7 mouse cellular contexts compared by ENCODE assay signal in the genomic region with DNA sequence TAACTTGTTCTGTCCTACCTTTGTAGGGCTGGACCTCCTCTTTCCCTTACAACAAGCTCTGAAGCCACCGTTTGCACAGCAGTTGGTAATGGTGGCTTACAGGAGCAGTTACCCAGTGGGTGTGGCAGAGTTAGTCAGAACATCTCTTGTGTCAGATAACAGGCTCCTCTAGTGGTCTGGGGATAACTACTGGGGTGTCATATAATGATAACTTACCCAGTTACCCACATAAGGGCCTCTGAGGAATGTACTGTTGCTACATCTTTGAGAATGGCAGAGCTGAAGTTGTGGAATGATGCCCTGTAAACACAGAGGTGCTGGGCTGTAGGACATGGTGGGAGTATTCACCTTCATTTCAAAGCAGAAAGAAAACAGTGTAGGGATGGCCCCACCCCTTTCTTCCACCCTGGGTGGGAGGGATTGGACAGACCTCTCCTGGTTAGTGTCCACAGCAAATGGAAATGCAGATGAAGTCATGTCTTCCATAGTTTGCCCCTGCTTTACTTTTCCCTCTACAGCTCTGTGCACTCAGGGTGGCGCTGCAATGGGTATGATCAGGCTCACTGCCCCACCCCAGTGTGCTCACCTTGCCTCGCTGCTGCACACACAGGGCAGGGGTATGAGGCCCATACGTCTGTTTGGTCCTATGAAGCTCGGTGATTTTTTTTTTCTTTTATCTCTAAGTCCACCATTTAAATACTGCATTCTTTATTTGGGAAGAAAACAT. TPM values are rescaled to one million over a fixed set of nuclear protein-coding genes. Genes with fewer than 3 reads are reported as not detected.
DNase-seq lines count a peak whose midpoint lies in the region; ATAC-seq and TF ChIP-seq lines count a peak whose summit lies in the region.

No protein-coding gene starts in this region.

- peak overlapping the region; percentile 30 for H3K4me3 ChIP-seq in lung, embryonic 14.5 days (ENCODE audit: low read depth, low read length)
- H3K4me3 ChIP-seq in forebrain, embryonic 10.5 days = peak overlapping the region; percentile 50
- H3K4me3 ChIP-seq in limb, embryonic 14.5 days (replicated peaks; ENCODE audit: low read length) = peak overlapping the region; percentile 35
- peak overlapping the region; percentile 31 for H3K4me3 ChIP-seq in stomach, embryonic 14.5 days (ENCODE audit: low read depth, low read length)

- peak; percentile 55; the same call in 1 of the 2 replicates for ATAC-seq in lung, embryonic 14.5 days (ENCODE audit: insufficient read depth)
- peak; percentile 27; the same call in 1 of the 2 replicates for ATAC-seq in limb, embryonic 14.5 days (ENCODE audit: low FRiP score, low read depth)
- ATAC-seq in stomach, embryonic 14.5 days (ENCODE audit: insufficient number of reproducible peaks, insufficient read depth, low FRiP score, low read depth) = peak; percentile 57

- 0 out of 2 replicates have a peak, but pooled peaks have one; percentile 14 for TF ChIP-seq CTCF in lung, embryonic 14.5 days (IDR thresholded peaks at IDR 0.05; ENCODE audit: low read depth)

- H3K4me1 ChIP-seq in lung, embryonic 14.5 days (ENCODE audit: insufficient read depth) = 0 out of 2 replicates have a peak, but pooled peaks cover 6% of the 10 kb centered on the region
- H3K4me1 ChIP-seq in forebrain, embryonic 10.5 days = peaks cover 17% of the 10 kb centered on the region
- peaks cover 12% of the 10 kb centered on the region for H3K4me1 ChIP-seq in limb, embryonic 14.5 days (ENCODE audit: control insufficient read depth, insufficient read depth, low read length)
- peaks cover 9% of the 10 kb centered on the region; the same call in 1 of the 2 replicates for H3K4me1 ChIP-seq in stomach, embryonic 14.5 days (ENCODE audit: control insufficient read depth, insufficient read depth, low read length)

- H3K9ac ChIP-seq in lung, embryonic 14.5 days = peak overlapping the region; percentile 52
- peak overlapping the region; percentile 68 for H3K9ac ChIP-seq in limb, embryonic 14.5 days (ENCODE audit: low read depth, low read length, severe bottlenecking)
- H3K9ac ChIP-seq in stomach, embryonic 14.5 days (replicated peaks; ENCODE audit: low read depth, low read length) = peak overlapping the region; percentile 14; the same call in 1 of the 2 replicates

- no peak for TF ChIP-seq POLR2A in limb, embryonic 14.5 days (IDR thresholded peaks at IDR 0.05; ENCODE audit: borderline replicate concordance, extremely low read depth, insufficient read depth, insufficient read length)

- peak overlapping the region; percentile 83 for H3K27ac ChIP-seq in lung, embryonic 14.5 days (ENCODE audit: low read depth)
- H3K27ac ChIP-seq in forebrain, embryonic 10.5 days = peak overlapping the region; percentile 89
- peak overlapping the region; percentile 87 for H3K27ac ChIP-seq in limb, embryonic 14.5 days (replicated peaks; ENCODE audit: low read depth, low read length)
- peak overlapping the region; percentile 67 for H3K27ac ChIP-seq in stomach, embryonic 14.5 days (ENCODE audit: low read length)

- H3K4me2 ChIP-seq in lung, embryonic 14.5 days = peak overlapping the region; percentile 70
- peak overlapping the region; percentile 60 for H3K4me2 ChIP-seq in limb, embryonic 14.5 days (replicated peaks; ENCODE audit: low read depth, low read length, severe bottlenecking)
- H3K4me2 ChIP-seq in stomach, embryonic 14.5 days (replicated peaks; ENCODE audit: low read depth, low read length) = peak overlapping the region; percentile 61

- no peaks in the 10 kb centered on the region for H3K27me3 ChIP-seq in lung, embryonic 14.5 days (ENCODE audit: insufficient read depth, low read length)
- no peaks in the 10 kb centered on the region for H3K27me3 ChIP-seq in forebrain, embryonic 10.5 days (ENCODE audit: poor library complexity, severe bottlenecking)
- no peaks in the 10 kb centered on the region for H3K27me3 ChIP-seq in limb, embryonic 14.5 days (ENCODE audit: control insufficient read depth, insufficient read depth, low read length)
- no peaks in the 10 kb centered on the region for H3K27me3 ChIP-seq in stomach, embryonic 14.5 days (ENCODE audit: control insufficient read depth, insufficient read depth, low read length)

- peak; percentile 26 for DNase-seq in lung, embryonic 14.5 days
- DNase-seq in lung, postnatal 14 days = no peak
- DNase-seq in forebrain, embryonic 10.5 days (ENCODE audit: extremely low spot score, low spot score) = no peak
- no peak for DNase-seq in limb, embryonic 14.5 days (ENCODE audit: low spot score)
- no peak for DNase-seq in right cerebral cortex, postnatal 10 days (ENCODE audit: low spot score in 2 of 2)
- no peak for DNase-seq in adrenal gland, adult 18-20 months (ENCODE audit: low spot score in 2 of 2)

- WGBS in lung, embryonic 14.5 days = 13% methylated on average over 5 of the region's 5 CpGs
- 14% methylated on average over 5 of the region's 5 CpGs for WGBS in forebrain, embryonic 10.5 days
- WGBS in limb, embryonic 14.5 days = 10% methylated on average over 5 of the region's 5 CpGs
- WGBS in stomach, embryonic 14.5 days = 10% methylated on average over 5 of the region's 5 CpGs

- no peaks in the 10 kb centered on the region for H3K9me3 ChIP-seq in lung, embryonic 14.5 days (ENCODE audit: low read depth, low read length)
- H3K9me3 ChIP-seq in forebrain, embryonic 10.5 days = no peaks in the 10 kb centered on the region
- H3K9me3 ChIP-seq in limb, embryonic 14.5 days (ENCODE audit: control insufficient read depth, low read length) = no peaks in the 10 kb centered on the region
- no peaks in the 10 kb centered on the region for H3K9me3 ChIP-seq in stomach, embryonic 14.5 days (ENCODE audit: control insufficient read depth, low read depth, low read length)

- peaks cover 11% of the 10 kb centered on the region for H3K36me3 ChIP-seq in lung, embryonic 14.5 days (ENCODE audit: insufficient read depth)
- H3K36me3 ChIP-seq in forebrain, embryonic 10.5 days (replicated peaks) = peaks cover 25% of the 10 kb centered on the region
- no peaks in the 10 kb centered on the region for H3K36me3 ChIP-seq in limb, embryonic 14.5 days (ENCODE audit: control insufficient read depth, insufficient read depth, low read length)
- 0 out of 2 replicates have a peak, but pooled peaks cover 2% of the 10 kb centered on the region for H3K36me3 ChIP-seq in stomach, embryonic 14.5 days (ENCODE audit: control insufficient read depth, insufficient read depth, low read length)

RNA-seq across cellular contexts. Expression of gene Slc26a1, which starts 1.6 kb away (rescaled TPM):
- 0.60 and 0.70 TPM in 2 replicates for polyA plus RNA-seq in lung, embryonic 14.5 days (2014; fragmentation: Nextera tagmentation; extraction: Ambion mirVana)
- 0.77 and 1.0 TPM in 2 replicates for polyA plus RNA-seq in forebrain, embryonic 10.5 days (2016; fragmentation: Nextera tagmentation; extraction: Ambion mirVana)
- 1.3 and 2.6 TPM in 2 replicates for polyA plus RNA-seq in limb, embryonic 14.5 days (2012; rRNA removed)
- polyA plus RNA-seq in limb, embryonic 14.5 days (2014; fragmentation: Nextera tagmentation; extraction: Ambion mirVana) = 1.1 and 1.4 TPM in 2 replicates
- polyA plus RNA-seq in stomach, embryonic 14.5 days (2014; fragmentation: Nextera tagmentation; extraction: Ambion mirVana) = 1.1 and 1.9 TPM in 2 replicates
- total RNA-seq in adrenal gland, adult 18-20 months (2021) = under 1 TPM; 0.06 to 0.23 TPM

RNA-seq across cellular contexts. Expression of gene Dgkq, which starts 7.5 kb away (rescaled TPM):
- 8.7 and 12.1 TPM in 2 replicates for polyA plus RNA-seq in lung, embryonic 14.5 days (2014; fragmentation: Nextera tagmentation; extraction: Ambion mirVana)
- 11.3 and 13.3 TPM in 2 replicates for polyA plus RNA-seq in forebrain, embryonic 10.5 days (2016; fragmentation: Nextera tagmentation; extraction: Ambion mirVana)
- polyA plus RNA-seq in limb, embryonic 14.5 days (2012; rRNA removed) = 35.3 and 40.5 TPM in 2 replicates
- polyA plus RNA-seq in limb, embryonic 14.5 days (2014; fragmentation: Nextera tagmentation; extraction: Ambion mirVana) = 12.5 and 13.3 TPM in 2 replicates
- 9.1 and 11.6 TPM in 2 replicates for polyA plus RNA-seq in stomach, embryonic 14.5 days (2014; fragmentation: Nextera tagmentation; extraction: Ambion mirVana)
- 10 to 100 TPM; 19.9 to 21.3 TPM for total RNA-seq in adrenal gland, adult 18-20 months (2021)

RNA-seq across cellular contexts. Expression of gene Fgfrl1, which starts 15.2 kb away (rescaled TPM):
- polyA plus RNA-seq in lung, embryonic 14.5 days (2014; fragmentation: Nextera tagmentation; extraction: Ambion mirVana) = 40.1 and 47.5 TPM in 2 replicates
- polyA plus RNA-seq in forebrain, embryonic 10.5 days (2016; fragmentation: Nextera tagmentation; extraction: Ambion mirVana) = 10.4 and 12.3 TPM in 2 replicates
- polyA plus RNA-seq in limb, embryonic 14.5 days (2012; rRNA removed) = 119 and 158 TPM in 2 replicates
- polyA plus RNA-seq in limb, embryonic 14.5 days (2014; fragmentation: Nextera tagmentation; extraction: Ambion mirVana) = 46.5 and 51.8 TPM in 2 replicates
- 13.0 and 17.1 TPM in 2 replicates for polyA plus RNA-seq in stomach, embryonic 14.5 days (2014; fragmentation: Nextera tagmentation; extraction: Ambion mirVana)
- 10 to 100 TPM; 30.3 to 68.9 TPM for total RNA-seq in adrenal gland, adult 18-20 months (2021)

RNA-seq across cellular contexts. Expression of gene Idua, which starts 16.8 kb away (rescaled TPM):
- polyA plus RNA-seq in lung, embryonic 14.5 days (2014; fragmentation: Nextera tagmentation; extraction: Ambion mirVana) = 11.8 and 12.3 TPM in 2 replicates
- 10.2 and 11.0 TPM in 2 replicates for polyA plus RNA-seq in forebrain, embryonic 10.5 days (2016; fragmentation: Nextera tagmentation; extraction: Ambion mirVana)
- polyA plus RNA-seq in limb, embryonic 14.5 days (2012; rRNA removed) = 21.4 and 26.8 TPM in 2 replicates
- 15.6 and 17.1 TPM in 2 replicates for polyA plus RNA-seq in limb, embryonic 14.5 days (2014; fragmentation: Nextera tagmentation; extraction: Ambion mirVana)
- 13.4 and 18.0 TPM in 2 replicates for polyA plus RNA-seq in stomach, embryonic 14.5 days (2014; fragmentation: Nextera tagmentation; extraction: Ambion mirVana)
- 10 to 100 TPM; 14.3 to 14.8 TPM for total RNA-seq in adrenal gland, adult 18-20 months (2021)

RNA-seq across cellular contexts. Expression of gene Tmem175, which starts 47.4 kb away (rescaled TPM):
- 26.4 and 29.0 TPM in 2 replicates for polyA plus RNA-seq in lung, embryonic 14.5 days (2014; fragmentation: Nextera tagmentation; extraction: Ambion mirVana)
- polyA plus RNA-seq in forebrain, embryonic 10.5 days (2016; fragmentation: Nextera tagmentation; extraction: Ambion mirVana) = 17.6 TPM in 2 replicates
- polyA plus RNA-seq in limb, embryonic 14.5 days (2012; rRNA removed) = 41.8 and 63.3 TPM in 2 replicates
- 32.8 and 35.5 TPM in 2 replicates for polyA plus RNA-seq in limb, embryonic 14.5 days (2014; fragmentation: Nextera tagmentation; extraction: Ambion mirVana)
- polyA plus RNA-seq in stomach, embryonic 14.5 days (2014; fragmentation: Nextera tagmentation; extraction: Ambion mirVana) = 34.3 and 35.2 TPM in 2 replicates
- 10 to 100 TPM; 17.2 to 25.4 TPM for total RNA-seq in adrenal gland, adult 18-20 months (2021)

Comparison
In these comparisons a context has a peak if more than half of its experiments do, and no peak if none do; other contexts are left out.
1. H3K9ac ChIP-seq: peak in every context shown above with its lines; median percentile 68 in limb, embryonic 14.5 days; 52 in lung, embryonic 14.5 days; 14 in stomach, embryonic 14.5 days.